Mouse (Mus musculus): Measurements from ENCODE around the gene Gfy.

GRCm38 (mm10) chr7:45151303-45151702 lies 28.1 kb downstream of the Gfy start:
- TF ChIP-seq CTCF (IDR thresholded peaks at IDR 0.05) (no peak), POLR2A (IDR thresholded peaks at IDR 0.05; ENCODE audit: insufficient read depth, low read depth, low read length) (no peak), EP300 (IDR thresholded peaks at IDR 0.05; ENCODE audit: insufficient read depth, low read depth, low read length) (no peak)

Data from heart, adult 2 months (tissue).